Mouse (Mus musculus) activated CD4-positive, CD25-positive, alpha-beta regulatory T cell, adult 9 weeks (primary cell): Measurements from ENCODE around the gene Rtf2. TPM values are rescaled to one million over a fixed set of nuclear protein-coding genes. Genes with fewer than 3 reads are reported as not detected.

ENCODE experiments used
- polyA plus RNA-seq: library from polyadenylated mRNA; unstranded; fragments of 100-300 nt; shearing (Covaris generic); gene quantifications from one replicate; pipeline ENCODE4 v1.2.1, GENCODE M21; 2017

Rtf2 gene
- 154 TPM for polyA plus RNA-seq

GRCm38 (mm10) chr2:172439843-172440639 is at the start of gene Rtf2:
Rtf2 (plus strand) TSS chr2:172440556.

DNA sequence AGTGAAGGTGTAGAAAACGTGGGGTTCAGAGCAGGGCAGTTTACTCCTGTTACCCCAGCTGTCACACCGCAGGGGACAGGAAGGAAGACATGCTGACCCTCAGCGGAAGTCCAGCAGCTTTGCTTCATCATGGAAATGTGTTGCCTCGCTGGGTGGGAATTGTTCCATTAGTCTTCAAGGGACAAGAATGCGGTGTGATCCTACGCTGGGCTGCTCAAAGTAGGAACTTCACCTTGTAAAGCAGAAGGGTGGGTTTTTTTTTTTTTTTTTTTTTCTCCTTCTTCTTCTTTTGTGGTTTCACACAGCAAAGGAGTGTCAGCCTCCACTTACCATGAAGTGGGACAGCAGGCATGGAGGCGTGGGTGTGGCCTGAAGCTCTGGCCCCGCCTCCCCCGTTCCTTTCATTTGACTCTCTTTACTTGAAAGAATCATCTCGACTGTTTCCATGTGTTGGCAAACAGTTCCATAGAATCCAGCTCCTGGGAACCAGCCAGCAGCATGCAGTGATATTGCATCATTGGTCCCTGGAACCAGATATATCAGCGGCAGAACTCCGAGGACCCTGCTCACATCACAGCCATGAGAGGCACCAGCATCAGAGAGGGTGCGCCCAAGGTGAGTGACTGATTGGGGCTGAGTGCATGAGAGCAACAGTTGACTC is 46.8 kb upstream of the Rtf2 start, which contains the start of gene Cass4:
TSS of gene Cass4 (plus strand) at position 404 of the 661 bp plus-strand sequence.

GRCm38 (mm10) chr2:172458496-172458895 is 18.1 kb downstream of the Rtf2 start, which contains the start of gene Gcnt7:
Gcnt7 (minus strand) TSS chr2:172458596.

DNA sequence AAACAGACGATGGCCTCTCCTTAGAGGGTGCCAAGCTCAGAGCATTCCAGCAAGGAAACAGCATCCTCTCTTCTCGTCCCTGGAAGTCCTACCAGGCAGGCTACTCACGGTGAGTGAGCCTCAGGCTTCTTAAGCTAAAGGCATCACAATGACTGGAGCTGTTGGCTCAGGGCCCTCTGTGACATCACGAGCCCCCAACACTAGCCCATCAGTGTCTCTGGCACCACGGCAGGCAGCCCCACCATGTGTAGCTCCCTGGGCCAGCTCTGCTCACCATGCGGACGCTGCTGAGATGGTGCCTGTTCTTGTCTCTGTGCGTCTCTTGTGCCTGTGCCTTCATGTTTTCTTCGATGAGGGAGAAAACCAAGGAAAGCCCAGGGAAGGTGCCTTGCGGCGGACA is 32.0 kb downstream of the Rtf2 start, which contains the start of gene Fam209:
TSS of gene Fam209 (plus strand) at position 203 of the 400 bp plus-strand sequence.

Other genes starting within 250 kb of the Rtf2 start
- not detected for gene Mc3r, start 192.1 kb upstream of the Rtf2 start, polyA plus RNA-seq
- 19.9 TPM for gene Fam210b, start 95.0 kb upstream of the Rtf2 start, polyA plus RNA-seq
- gene Aurka, start 70.0 kb upstream of the Rtf2 start, polyA plus RNA-seq = 8.1 TPM
- gene Cstf1, start 69.9 kb upstream of the Rtf2 start, polyA plus RNA-seq = 38.7 TPM
- 5.6 TPM for gene Cass4, start 46.8 kb upstream of the Rtf2 start, polyA plus RNA-seq
- 6.1 TPM for gene Gcnt7, start 18.0 kb downstream of the Rtf2 start, polyA plus RNA-seq
- gene Fam209, start 32.0 kb downstream of the Rtf2 start, polyA plus RNA-seq = 0.82 TPM
- gene Tfap2c, start 109.0 kb downstream of the Rtf2 start, polyA plus RNA-seq = not detected